Mouse (Mus musculus) ZHBTc4 (cell line): ENCODE measurements around the gene Lrrc49.

Source experiments
- DNase-seq: peaks from one replicate; pipeline ENCODE4 v3.0.0-alpha.2; 2011; ENCODE audit warnings: low read depth, low spot score

The Lrrc49 gene

DNA sequence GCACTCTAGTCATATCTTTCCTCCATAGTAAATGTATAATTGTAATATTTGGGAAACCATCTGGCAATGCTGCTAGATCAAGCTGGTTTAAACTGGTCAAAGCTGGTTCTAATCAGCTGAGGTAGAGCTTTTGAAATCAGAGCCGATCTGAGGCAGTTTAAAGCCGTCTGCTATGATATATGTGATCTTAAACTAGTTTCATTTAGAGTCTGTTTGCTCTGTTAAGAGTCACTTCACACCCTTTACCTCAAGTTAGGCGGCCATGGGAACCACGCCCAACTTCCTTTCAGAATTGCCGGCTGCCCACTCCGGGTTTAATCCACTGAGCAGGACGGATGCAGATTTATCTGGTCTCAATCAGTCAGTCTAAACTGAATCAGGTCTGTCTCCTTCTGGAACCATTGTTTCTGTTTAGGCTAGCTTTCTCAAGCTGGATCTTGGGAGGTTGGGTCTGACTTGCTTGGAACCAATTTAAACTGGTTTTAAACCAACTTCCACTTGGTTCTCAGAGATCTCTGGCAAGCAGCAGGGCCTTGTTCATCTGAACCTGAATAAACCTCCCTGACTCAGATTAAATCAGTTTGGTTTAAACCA is 144.4 kb downstream of the Lrrc49 start:
- DNase-seq = peak; percentile 83

DNA sequence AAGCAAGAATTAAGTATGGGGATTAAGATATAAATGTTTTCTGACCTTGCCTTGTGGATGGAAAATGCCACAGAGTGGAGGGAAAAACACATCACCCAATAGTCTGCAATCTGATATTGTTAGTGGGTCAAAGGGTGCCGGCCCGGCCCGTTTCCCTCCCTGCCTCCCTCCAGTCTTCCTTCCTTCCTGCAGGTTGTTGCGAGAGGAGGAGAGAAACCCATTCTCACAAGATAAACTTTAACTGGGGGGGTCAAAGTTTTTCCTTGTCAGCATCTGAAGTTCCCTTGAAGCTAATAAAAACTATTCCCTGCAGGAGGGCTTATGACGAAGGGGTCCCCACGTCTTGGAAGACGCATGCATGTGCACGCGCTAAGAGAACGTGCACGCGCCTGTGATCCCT is 157.6 kb downstream of the Lrrc49 start:
- no peak for DNase-seq

DNA sequence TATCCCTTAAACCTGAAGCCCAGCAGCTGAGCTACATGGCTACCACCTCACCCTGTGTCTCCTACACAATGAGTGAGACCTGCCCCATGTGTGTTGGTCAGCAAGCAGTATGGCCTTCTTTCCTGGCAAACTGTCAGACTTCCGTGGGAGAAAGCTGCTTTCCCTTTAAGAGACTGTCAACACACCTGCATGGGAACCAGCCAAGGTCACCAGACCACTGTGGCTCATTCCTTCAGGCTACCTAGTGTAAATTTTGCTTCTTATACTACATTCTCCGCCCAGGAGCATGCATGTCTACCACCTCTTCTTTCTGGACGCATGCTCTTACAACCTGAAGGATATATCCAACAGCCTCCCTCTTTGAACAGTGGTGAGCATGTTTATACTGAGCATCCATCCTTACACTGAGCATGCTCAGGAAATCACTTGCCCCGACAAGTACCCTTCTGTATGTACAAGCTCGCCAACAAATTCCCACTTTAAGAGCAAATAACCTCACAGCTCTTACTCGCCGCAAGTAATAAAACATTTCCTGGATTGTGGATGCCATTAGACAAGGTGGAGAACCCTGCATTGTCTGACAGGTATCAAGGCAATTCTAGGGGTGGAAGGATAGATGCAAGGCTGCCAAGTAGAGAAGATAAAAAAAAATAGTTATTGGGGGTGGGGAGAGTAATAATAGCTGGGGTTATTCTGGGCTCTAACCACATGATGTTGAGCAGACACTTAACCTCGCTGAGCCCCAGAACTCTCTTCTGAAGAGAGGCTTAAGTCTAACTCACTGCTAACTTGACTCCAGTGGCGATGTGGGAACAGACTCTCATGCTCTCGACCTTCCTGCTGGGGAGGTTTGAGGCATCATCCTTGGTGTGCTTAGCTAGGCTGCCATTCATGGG is 158.4 kb downstream of the Lrrc49 start:
- DNase-seq = no peak

DNA sequence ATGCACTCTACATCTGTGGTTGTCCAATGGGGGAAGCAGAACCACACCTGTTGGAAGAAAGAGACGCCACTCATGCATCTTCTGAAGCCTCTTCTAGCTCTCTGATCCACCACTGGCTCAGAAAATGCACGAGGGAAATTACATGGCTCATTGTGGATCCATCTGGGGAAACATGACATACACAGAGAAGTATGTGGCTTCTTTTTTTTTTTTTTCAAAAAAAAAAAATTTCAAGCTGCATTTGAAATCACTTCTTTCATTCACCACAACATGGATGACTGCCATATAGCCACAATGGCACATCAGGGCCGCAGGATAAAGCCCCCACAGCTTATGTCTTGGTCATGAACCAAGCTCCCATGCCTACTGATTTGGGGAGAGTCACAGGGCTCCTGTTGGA is 159.7 kb downstream of the Lrrc49 start:
- no peak for DNase-seq

DNA sequence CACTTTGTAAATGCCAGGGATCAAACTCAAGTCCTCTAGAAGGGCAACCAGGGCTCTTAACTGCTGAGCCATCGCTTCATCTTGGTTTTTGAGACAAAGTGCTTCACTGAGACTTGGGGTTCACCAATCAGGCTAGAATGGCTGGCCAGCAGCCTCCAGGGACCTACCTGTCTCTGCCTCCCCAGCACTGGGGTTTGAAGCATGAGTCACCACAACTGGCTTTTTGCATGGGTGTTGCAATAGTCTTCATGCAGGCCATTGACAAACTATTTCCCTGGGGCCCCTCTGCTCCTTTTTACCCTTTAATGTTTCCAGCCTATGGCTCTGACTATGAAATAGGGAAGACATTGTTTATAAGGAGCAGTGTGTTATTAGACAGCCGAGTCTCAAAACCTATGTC is 160.1 kb downstream of the Lrrc49 start:
- no peak for DNase-seq

DNA sequence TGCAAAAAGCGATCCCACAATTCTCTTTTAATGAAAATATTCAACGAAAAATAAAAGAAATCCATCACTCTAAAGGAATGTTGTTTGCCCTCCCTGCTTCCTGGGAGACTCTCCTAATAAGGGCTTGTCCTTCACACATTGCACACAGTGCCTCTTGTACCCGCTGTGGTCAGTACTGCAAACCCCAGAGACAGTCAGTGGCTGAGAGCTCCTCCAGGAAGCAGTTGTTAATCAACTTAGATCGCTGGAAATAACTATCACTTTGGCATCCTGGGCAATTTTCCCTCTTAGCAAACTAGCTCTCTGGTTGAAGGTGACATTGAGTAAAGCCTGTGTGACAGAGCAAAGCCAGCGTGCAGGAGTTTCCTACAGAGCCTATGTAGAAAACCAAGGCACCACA is 160.9 kb downstream of the Lrrc49 start:
- no peak for DNase-seq

DNA sequence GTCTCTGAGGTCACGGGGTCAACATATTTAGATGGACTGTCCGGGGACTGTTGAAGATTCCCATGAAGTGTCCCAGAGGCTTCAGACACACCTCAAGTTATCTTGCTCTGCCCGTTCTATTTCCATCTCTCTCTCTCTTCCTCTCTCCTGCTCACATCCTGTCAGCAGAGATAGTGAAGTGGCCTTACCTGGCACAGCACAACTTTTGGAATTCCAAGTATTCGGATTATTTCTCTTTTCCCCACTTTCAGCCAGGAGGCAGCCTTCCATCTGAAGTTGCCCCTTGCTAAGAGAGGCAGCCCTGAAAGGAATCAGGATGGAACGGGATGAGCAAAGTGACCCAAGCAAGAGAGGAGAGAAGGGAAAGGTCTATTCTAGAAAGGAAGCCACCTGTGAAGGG is 161.8 kb downstream of the Lrrc49 start:
- DNase-seq = no peak

DNA sequence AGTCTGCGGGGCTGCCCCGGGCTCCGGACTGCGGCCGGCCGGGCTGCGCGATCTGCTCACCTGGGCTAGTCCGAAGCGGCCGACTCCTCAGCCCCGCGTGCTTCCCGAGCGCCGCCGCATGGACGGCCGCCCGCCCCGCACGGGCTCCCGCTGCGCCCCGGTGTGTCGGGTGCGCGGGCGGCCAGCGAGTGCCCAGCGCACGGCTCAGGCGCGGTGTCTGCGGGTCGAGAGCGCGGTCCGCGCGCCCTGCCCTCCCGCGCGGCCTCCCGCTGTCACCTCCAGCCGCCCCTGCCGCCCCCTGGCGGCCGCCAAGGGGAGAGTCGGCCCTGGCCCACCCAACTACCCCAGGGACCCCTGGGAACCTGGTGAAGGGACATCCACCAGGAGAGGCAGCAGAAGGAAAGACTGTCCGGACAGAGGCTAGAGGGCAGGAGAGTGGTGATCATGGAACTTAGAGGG is 166.1 kb downstream of the Lrrc49 start, which contains the start of gene Thsd4:
Gene Thsd4, minus strand, starts transcription at position 241 of the 459 bp plus-strand sequence.
- DNase-seq = peak; percentile 79

DNA sequence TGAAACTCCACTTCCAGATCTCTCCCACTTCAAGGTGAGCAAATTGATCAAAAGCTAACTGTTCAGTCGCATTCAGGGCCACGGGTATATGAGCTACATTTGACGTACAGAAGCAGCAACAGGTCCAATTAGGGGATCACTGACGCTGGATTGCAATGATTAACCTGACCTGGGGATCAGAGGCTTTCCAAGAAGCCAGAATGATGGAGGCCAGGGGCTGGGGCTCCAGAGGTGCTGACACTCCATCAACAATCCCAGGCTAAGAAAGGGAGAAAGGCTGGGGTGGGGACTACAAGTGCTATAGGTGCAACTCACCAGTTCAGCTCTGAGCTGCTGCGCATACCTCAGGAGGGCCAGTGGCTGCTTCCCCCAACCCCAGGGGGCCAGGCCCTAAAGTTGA is 166.8 kb downstream of the Lrrc49 start:
- DNase-seq = peak; percentile 15

DNA sequence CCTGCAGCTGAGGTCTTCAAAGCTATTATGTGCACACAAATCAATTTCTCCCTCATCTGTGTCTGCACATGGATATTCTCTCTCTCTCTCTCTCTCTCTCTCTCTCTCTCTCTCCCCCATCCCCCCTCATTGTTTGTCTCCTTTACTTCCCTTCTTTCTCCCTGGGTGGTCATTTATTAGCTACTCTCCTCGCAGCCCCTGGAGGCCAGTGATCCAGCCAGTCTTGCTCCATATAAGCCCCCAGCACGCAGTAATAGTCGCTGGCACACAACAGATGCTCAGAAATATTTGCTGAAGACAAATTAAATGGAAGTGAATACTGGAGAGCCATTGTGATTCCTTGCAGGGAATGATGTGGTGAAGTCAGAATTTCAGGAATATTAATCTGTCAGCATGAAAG is 168.4 kb downstream of the Lrrc49 start:
- DNase-seq = no peak
